Mouse (Mus musculus) neural tube, embryonic 12.5 days (tissue): ENCODE measurements around the gene Dpysl5. TPM values are rescaled to one million over a fixed set of nuclear protein-coding genes. Genes with fewer than 3 reads are reported as not detected.
A peak's percentile ranks its signal among the peaks of the same experiment; 100 is the strongest.

Experiments
- ATAC-seq: fragments of 200-750 bp; cut with Nextera tagmentation; 2 replicates; pipeline ENCODE4 v1.8.0; 2017; ENCODE audit warnings: low read depth, mild to moderate bottlenecking, moderate TSS enrichment, moderate library complexity; ENCODE audit not compliant: low FRiP score
- H3K27ac ChIP-seq: fragments of 300-500 bp; sonication (generic); 2 replicates; pipeline ENCODE4 v1.5.1; 2016
- H3K27me3 ChIP-seq: fragments of 300-500 bp; sonication (generic); replicated peaks from 2 replicates; pipeline ENCODE4 v1.6.1; 2016; ENCODE audit warnings: mild to moderate bottlenecking
- H3K36me3 ChIP-seq: fragments of 300-500 bp; sonication (generic); 2 replicates; pipeline ENCODE4 v1.6.1; 2016; ENCODE audit warnings: mild to moderate bottlenecking
- H3K4me1 ChIP-seq: fragments of 300-500 bp; sonication (generic); 2 replicates; pipeline ENCODE4 v1.6.1; 2016
- H3K4me2 ChIP-seq: fragments of 300-500 bp; sonication (generic); replicated peaks from 2 replicates; pipeline ENCODE4 v1.6.1; 2016; ENCODE audit warnings: mild to moderate bottlenecking
- H3K4me3 ChIP-seq: fragments of 300-500 bp; sonication (generic); 2 replicates; pipeline ENCODE4 v1.5.1; 2016
- H3K9ac ChIP-seq: fragments of 300-500 bp; sonication (generic); 2 replicates; pipeline ENCODE4 v1.6.1; 2016; ENCODE audit warnings: mild to moderate bottlenecking
- H3K9me3 ChIP-seq: fragments of 300-500 bp; sonication (generic); 2 replicates; pipeline ENCODE4 v1.6.1; 2016; ENCODE audit warnings: mild to moderate bottlenecking
- WGBS: fragments of 180-500 bp; shearing (Covaris S2); methylation state at CpG from one replicate; pipeline ENCODE4 v1.1.7; 2016; 5-methylcytosine and 5-hydroxymethylcytosine counted together
- polyA plus RNA-seq: library from polyadenylated mRNA; unstranded; fragments of >200 nt; fragmentation: Nextera tagmentation; extraction: Ambion mirVana; gene quantifications from 2 replicates; pipeline ENCODE4 v1.2.1, GENCODE M21; 2016

Gene Dpysl5
- polyA plus RNA-seq, result 138 and 150 TPM in 2 replicates

DNA sequence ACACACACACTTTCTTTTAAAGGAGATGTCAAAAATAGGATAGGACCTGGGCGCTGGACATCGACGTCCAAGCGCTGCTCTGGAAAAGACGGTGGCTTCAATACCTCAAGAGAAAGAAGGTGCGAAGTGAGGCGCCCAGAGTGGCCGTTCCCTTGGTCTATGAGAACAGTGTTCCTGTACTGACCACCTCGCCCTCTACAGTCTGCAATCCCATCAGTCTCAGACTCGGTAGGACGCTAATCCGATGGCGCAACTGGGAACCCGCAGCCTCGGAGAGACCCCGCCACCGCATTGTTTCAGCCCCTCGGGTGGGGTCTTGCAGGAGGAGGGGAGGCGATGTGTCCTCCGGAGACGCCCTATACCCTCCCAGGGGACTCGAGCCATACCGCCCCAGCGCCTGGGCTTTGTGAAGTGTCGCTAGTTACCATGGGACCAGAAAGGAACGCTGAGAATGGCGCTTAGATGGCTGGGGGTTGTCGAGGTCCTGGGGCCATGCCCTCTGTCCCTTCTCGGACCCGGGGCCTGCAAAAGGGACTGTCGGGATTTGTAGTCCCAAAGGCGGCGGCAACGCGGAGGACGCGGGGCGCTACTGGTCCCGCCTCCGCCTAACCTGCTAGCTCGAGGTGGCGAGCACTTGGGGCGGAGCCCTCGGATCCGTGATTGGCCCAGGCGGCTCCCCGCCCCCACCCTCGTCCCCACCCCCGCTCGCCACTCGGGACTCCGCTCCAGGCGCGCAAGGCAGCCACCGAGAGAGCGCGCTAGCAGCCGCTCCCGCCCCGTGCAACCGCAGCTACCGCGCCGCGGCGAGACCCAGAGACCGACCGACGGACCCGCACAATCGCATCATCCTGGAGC lies at the start of gene Dpysl5:
TSS of gene Dpysl5 (plus strand) at position 418 of the 855 bp plus-strand sequence.
- H3K36me3 ChIP-seq, result no peaks in the 10 kb centered on the region
- peak within 1 kb of the TSS; percentile 76 for H3K4me3 ChIP-seq
- H3K27me3 ChIP-seq, result no peaks in the 10 kb centered on the region
- WGBS, result under 1% methylated on average over 71 of the region's 71 CpGs
- no peaks in the 10 kb centered on the region for H3K9me3 ChIP-seq
- H3K4me1 ChIP-seq, result peaks cover 15% of the 10 kb centered on the region
- peak within 1 kb of the TSS; percentile 68 for H3K27ac ChIP-seq
- H3K4me2 ChIP-seq, result peak within 1 kb of the TSS; percentile 70
- peak; percentile 91 for ATAC-seq
- H3K9ac ChIP-seq, result peak within 1 kb of the TSS; percentile 88

GRCm38 (mm10) chr5:30665360-30665759 lies 46.0 kb upstream of the Dpysl5 start:
- H3K4me3 ChIP-seq, result no peak overlapping the region
- ATAC-seq, result no peak
- H3K4me2 ChIP-seq, result no peak overlapping the region
- H3K4me1 ChIP-seq, result peaks cover 11% of the 10 kb centered on the region
- H3K9ac ChIP-seq, result no peak overlapping the region
- H3K27ac ChIP-seq, result no peak overlapping the region
- no peaks in the 10 kb centered on the region for H3K9me3 ChIP-seq
- peaks cover 6% of the 10 kb centered on the region for H3K36me3 ChIP-seq
- WGBS, result 92% methylated on average over 9 of the region's 9 CpGs
- no peaks in the 10 kb centered on the region for H3K27me3 ChIP-seq

GRCm38 (mm10) chr5:30665968-30666367 lies 45.4 kb upstream of the Dpysl5 start:
- Histone ChIP-seq H3K27ac (no peak overlapping the region), H3K4me2 (peak overlapping the region; percentile 79), H3K4me3 (no peak overlapping the region), H3K36me3 (peaks cover 12% of the 10 kb centered on the region), H3K4me1 (peaks cover 11% of the 10 kb centered on the region), H3K27me3 (no peaks in the 10 kb centered on the region), H3K9ac (no peak overlapping the region), H3K9me3 (no peaks in the 10 kb centered on the region)
- WGBS, result 70% methylated on average over 6 of the region's 6 CpGs
- no peak for ATAC-seq

GRCm38 (mm10) chr5:30666391-30667195 lies 44.8 kb upstream of the Dpysl5 start, which contains the start of gene Cenpa:
Gene Cenpa (plus strand): TSS chr5:30666777.
- H3K27me3 ChIP-seq, result no peaks in the 10 kb centered on the region
- peak; percentile 96 for ATAC-seq
- peak within 1 kb of the TSS; percentile 79 for H3K4me2 ChIP-seq
- H3K36me3 ChIP-seq, result peaks cover 16% of the 10 kb centered on the region
- peaks cover 11% of the 10 kb centered on the region for H3K4me1 ChIP-seq
- H3K9me3 ChIP-seq, result no peaks in the 10 kb centered on the region
- under 1% methylated on average over 40 of the region's 40 CpGs for WGBS
- H3K27ac ChIP-seq, result no peak within 1 kb of the TSS
- H3K9ac ChIP-seq, result peak within 1 kb of the TSS; percentile 72
- H3K4me3 ChIP-seq, result peak within 1 kb of the TSS; percentile 77

GRCm38 (mm10) chr5:30667215-30667614 lies 44.1 kb upstream of the Dpysl5 start:
- peak overlapping the region; percentile 77 for H3K4me3 ChIP-seq
- WGBS, result under 1% methylated on average over 13 of the region's 13 CpGs
- H3K27me3 ChIP-seq, result no peaks in the 10 kb centered on the region
- H3K9me3 ChIP-seq, result no peaks in the 10 kb centered on the region
- peak overlapping the region; percentile 72 for H3K9ac ChIP-seq
- H3K36me3 ChIP-seq, result peaks cover 22% of the 10 kb centered on the region
- H3K4me1 ChIP-seq, result peaks cover 11% of the 10 kb centered on the region
- no peak overlapping the region for H3K27ac ChIP-seq
- ATAC-seq, result no peak
- peak overlapping the region; percentile 79 for H3K4me2 ChIP-seq

- WGBS, result 16% methylated on average over 3 of the region's 3 CpGs
- Histone ChIP-seq H3K27me3 (no peaks in the 10 kb centered on the region), H3K4me1 (peaks cover 11% of the 10 kb centered on the region), H3K9me3 (no peaks in the 10 kb centered on the region), H3K4me3 (peak overlapping the region; percentile 77), H3K27ac (no peak overlapping the region), H3K9ac (peak overlapping the region; percentile 72), H3K36me3 (peaks cover 27% of the 10 kb centered on the region), H3K4me2 (peak overlapping the region; percentile 79)
- ATAC-seq, result no peak
Measured at GRCm38 (mm10) chr5:30667686-30668085, 43.7 kb upstream of the Dpysl5 start.

GRCm38 (mm10) chr5:30668637-30669495 lies 42.5 kb upstream of the Dpysl5 start:
- 95% methylated on average over 9 of the region's 9 CpGs for WGBS
- Histone ChIP-seq H3K27ac (no peak overlapping the region), H3K4me2 (peak overlapping the region; percentile 79), H3K9me3 (no peaks in the 10 kb centered on the region), H3K4me1 (peaks cover 11% of the 10 kb centered on the region), H3K27me3 (no peaks in the 10 kb centered on the region), H3K9ac (no peak overlapping the region), H3K4me3 (peak overlapping the region; percentile 9; the same call in 1 of the 2 replicates), H3K36me3 (peaks cover 38% of the 10 kb centered on the region)
- no peak for ATAC-seq

GRCm38 (mm10) chr5:30669496-30669830 lies 41.9 kb upstream of the Dpysl5 start:
- WGBS, result 94% methylated on average over 3 of the region's 3 CpGs
- Histone ChIP-seq H3K9me3 (no peaks in the 10 kb centered on the region), H3K4me1 (peaks cover 11% of the 10 kb centered on the region), H3K4me2 (0 out of 2 replicates have a peak overlapping the region, but pooled peaks have one; percentile 79), H3K9ac (no peak overlapping the region), H3K4me3 (no peak overlapping the region), H3K27ac (no peak overlapping the region), H3K36me3 (peaks cover 44% of the 10 kb centered on the region), H3K27me3 (no peaks in the 10 kb centered on the region)
- no peak for ATAC-seq

GRCm38 (mm10) chr5:30670091-30670490 lies 41.3 kb upstream of the Dpysl5 start:
- WGBS, result 95% methylated on average over 7 of the region's 7 CpGs
- Histone ChIP-seq H3K9me3 (no peaks in the 10 kb centered on the region), H3K27me3 (no peaks in the 10 kb centered on the region), H3K4me3 (no peak overlapping the region), H3K4me2 (no peak overlapping the region), H3K36me3 (peaks cover 48% of the 10 kb centered on the region), H3K4me1 (peaks cover 11% of the 10 kb centered on the region), H3K9ac (no peak overlapping the region), H3K27ac (no peak overlapping the region)
- ATAC-seq, result no peak

- ATAC-seq, result no peak
- WGBS, result 88% methylated on average over 7 of the region's 7 CpGs
Measured at GRCm38 (mm10) chr5:30674001-30674400, 37.4 kb upstream of the Dpysl5 start.

DNA sequence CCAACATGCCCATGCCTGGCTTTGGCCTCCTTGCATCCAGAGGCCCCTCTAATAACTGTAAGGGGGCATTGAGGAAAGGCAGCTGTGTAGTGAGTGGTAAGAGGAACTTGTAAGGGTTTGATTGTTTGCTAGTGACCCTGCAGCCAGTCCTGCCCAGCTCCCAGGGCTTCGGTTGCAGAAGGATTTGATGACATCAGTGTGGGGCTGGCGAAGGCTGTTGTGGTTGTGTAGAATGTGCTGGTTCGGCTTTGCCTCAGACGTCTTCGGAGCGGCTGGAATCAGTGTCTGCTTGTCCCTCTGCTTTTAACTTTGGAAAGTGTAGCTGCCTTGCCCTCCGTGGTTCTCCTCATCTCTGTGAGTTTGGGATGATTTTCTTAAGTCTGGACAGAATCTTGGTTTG lies 34.6 kb upstream of the Dpysl5 start:
- Histone ChIP-seq H3K4me3 (no peak overlapping the region), H3K9ac (no peak overlapping the region), H3K36me3 (peaks cover 40% of the 10 kb centered on the region), H3K4me1 (no peaks in the 10 kb centered on the region), H3K27me3 (no peaks in the 10 kb centered on the region), H3K27ac (no peak overlapping the region), H3K9me3 (no peaks in the 10 kb centered on the region), H3K4me2 (no peak overlapping the region)
- no peak for ATAC-seq
- 91% methylated on average over 7 of the region's 7 CpGs for WGBS

More at GRCm38 (mm10) chr5:30674001-30674400, 37.4 kb upstream of the Dpysl5 start:
- Histone ChIP-seq H3K4me2 (no peak overlapping the region), H3K36me3 (peaks cover 58% of the 10 kb centered on the region), H3K4me1 (no peaks in the 10 kb centered on the region), H3K4me3 (no peak overlapping the region), H3K9me3 (no peaks in the 10 kb centered on the region), H3K9ac (no peak overlapping the region), H3K27me3 (no peaks in the 10 kb centered on the region), H3K27ac (no peak overlapping the region)
